Mouse (Mus musculus) erythroid progenitor cell, adult 5-6 weeks (primary cell): ENCODE results near the gene Mid1. TPM values are rescaled to one million over a fixed set of nuclear protein-coding genes. Genes with fewer than 3 reads are reported as not detected.

Experiments
- ATAC-seq: replicated peaks from 2 replicates; pipeline ENCODE4 v1.8.0; 2016; ENCODE audit warnings: moderate number of reproducible peaks, mild to moderate bottlenecking, moderate TSS enrichment, inconsistent platforms; ENCODE audit not compliant: poor library complexity, low FRiP score, severe bottlenecking
- total RNA-seq, 2 experiments: library from RNA; stranded (forward) in 1 of 2; stranded (reverse) in 1 of 2; fragments of 150-400 nt in 1 of 2; fragments of 186-747, 209-891 nt in 1 of 2; gene quantifications; 2 replicates each; pipeline versions ENCODE4 v1.2.3 to v1.2.4; 2015 to 2017; ENCODE audit warnings: low replicate concordance in 2 of 2

The Mid1 gene
- total RNA-seq, 2 experiments from 2014 or later = 0.83 to 29.8 TPM

- no peak for ATAC-seq
Measured at GRCm38 (mm10) chrX:169807744-169808143, 122.7 kb downstream of the Mid1 start.

- ATAC-seq = no peak
Measured at GRCm38 (mm10) chrX:169811318-169811717, 126.3 kb downstream of the Mid1 start.

GRCm38 (mm10) chrX:169811783-169812182, 126.8 kb downstream of the Mid1 start:
- no peak for ATAC-seq

- no peak for ATAC-seq
Measured at GRCm38 (mm10) chrX:169813673-169814072, 128.7 kb downstream of the Mid1 start.

GRCm38 (mm10) chrX:169826947-169827346, 141.9 kb downstream of the Mid1 start:
- no peak for ATAC-seq

GRCm38 (mm10) chrX:169827720-169828119, 142.7 kb downstream of the Mid1 start:
- ATAC-seq = no peak

- no peak for ATAC-seq
Measured at GRCm38 (mm10) chrX:169828136-169828535, 143.1 kb downstream of the Mid1 start.

- no peak for ATAC-seq
Measured at GRCm38 (mm10) chrX:169830052-169830451, 145.1 kb downstream of the Mid1 start.

GRCm38 (mm10) chrX:169837947-169838649, 153.1 kb downstream of the Mid1 start:
- ATAC-seq = no peak

GRCm38 (mm10) chrX:169838650-169838971, 153.6 kb downstream of the Mid1 start:
- ATAC-seq = no peak

- no peak for ATAC-seq
Measured at GRCm38 (mm10) chrX:169843267-169843666, 158.3 kb downstream of the Mid1 start.

- ATAC-seq = no peak
Measured at GRCm38 (mm10) chrX:169844150-169844772, 159.3 kb downstream of the Mid1 start.

GRCm38 (mm10) chrX:169846187-169846586, 161.2 kb downstream of the Mid1 start:
- ATAC-seq = no peak

- ATAC-seq = no peak
Measured at GRCm38 (mm10) chrX:169861194-169861720, 176.3 kb downstream of the Mid1 start.

- ATAC-seq = no peak
Measured at GRCm38 (mm10) chrX:169862440-169862839, 177.4 kb downstream of the Mid1 start.

GRCm38 (mm10) chrX:169862848-169863247, 177.8 kb downstream of the Mid1 start:
- no peak for ATAC-seq

GRCm38 (mm10) chrX:169863841-169864240, 178.8 kb downstream of the Mid1 start:
- ATAC-seq = no peak

GRCm38 (mm10) chrX:169868223-169868622, 183.2 kb downstream of the Mid1 start:
- ATAC-seq = no peak

GRCm38 (mm10) chrX:169874475-169874874, 189.5 kb downstream of the Mid1 start:
- no peak for ATAC-seq

GRCm38 (mm10) chrX:169879481-169880362, 194.7 kb downstream of the Mid1 start:
- no peak for ATAC-seq

- ATAC-seq = no peak
Measured at GRCm38 (mm10) chrX:169880363-169880711, 195.3 kb downstream of the Mid1 start.
